Mouse (Mus musculus) small intestine, adult 2 months (tissue): ENCODE data around the gene Megf11.

Experiments used
- CTCF ChIP-seq: fragments of 200-500 bp; IDR thresholded peaks from 2 replicates; pipeline ENCODE4 v1.5.1; 2012; ENCODE audit warnings: low read depth, mild to moderate bottlenecking, control low read depth, inconsistent platforms, low read length, moderate library complexity, mixed read lengths; ENCODE audit not compliant: insufficient replicate concordance, insufficient read length; ENCODE audit errors: extremely low read depth
- POLR2A ChIP-seq: fragments of 200-500 bp; IDR thresholded peaks from 2 replicates; pipeline ENCODE4 v1.6.1; 2012; ENCODE audit warnings: low read depth, mild to moderate bottlenecking, control low read depth, inconsistent platforms, low read length, moderate library complexity

DNA sequence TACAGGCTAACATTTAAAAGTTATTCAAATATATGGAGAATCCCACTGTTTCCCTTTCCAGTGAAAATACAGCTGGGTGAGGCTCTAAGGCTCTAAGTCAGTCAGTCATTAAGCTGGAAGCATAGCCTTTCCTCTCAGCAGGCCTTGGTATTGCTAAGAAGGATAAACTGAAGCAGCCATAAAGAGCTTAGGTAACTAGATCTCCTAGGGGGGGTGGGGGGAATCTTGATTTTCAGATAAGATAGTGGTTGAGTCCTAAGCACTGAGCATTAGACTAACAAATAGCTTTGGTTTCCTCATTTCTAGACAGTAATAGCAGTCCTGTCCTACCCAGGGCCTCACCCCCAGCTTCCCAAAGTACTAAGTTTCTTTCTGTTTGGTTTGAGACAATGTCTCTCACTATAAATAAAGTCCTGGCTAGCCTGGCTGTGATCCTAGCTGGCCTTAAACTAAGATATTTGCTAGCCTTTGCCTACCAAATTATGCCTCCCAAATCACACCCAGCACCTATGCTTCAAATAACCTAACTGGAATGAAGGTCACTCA lies 318.1 kb downstream of the Megf11 start:
- TF ChIP-seq CTCF: no peak
- TF ChIP-seq POLR2A: no peak
